Mouse (Mus musculus): ENCODE measurements around the gene Tmem52b.
A peak's percentile ranks its signal among the peaks of the same experiment; 100 is the strongest.

Gene Tmem52b

DNA sequence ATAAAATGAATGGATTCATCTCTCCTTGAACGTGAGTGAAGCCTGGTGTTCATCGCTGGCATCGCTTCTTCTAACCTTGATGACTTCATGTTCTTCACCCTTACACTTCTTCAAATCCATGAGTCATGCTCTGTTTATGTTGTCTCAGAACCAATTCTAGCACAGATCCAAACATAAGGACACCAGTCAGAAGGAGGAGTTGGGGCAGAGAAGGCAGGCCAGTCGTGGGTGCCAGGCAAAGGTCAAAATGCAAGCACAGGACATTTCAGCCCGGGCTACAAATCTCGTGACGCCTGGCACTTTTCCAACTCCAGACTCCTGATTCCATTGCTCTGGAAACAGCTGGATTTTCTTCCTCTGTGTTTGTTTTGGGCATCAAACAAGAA is 20.2 kb downstream of the Tmem52b start:
- DNase-seq: peak; percentile 83

DNA sequence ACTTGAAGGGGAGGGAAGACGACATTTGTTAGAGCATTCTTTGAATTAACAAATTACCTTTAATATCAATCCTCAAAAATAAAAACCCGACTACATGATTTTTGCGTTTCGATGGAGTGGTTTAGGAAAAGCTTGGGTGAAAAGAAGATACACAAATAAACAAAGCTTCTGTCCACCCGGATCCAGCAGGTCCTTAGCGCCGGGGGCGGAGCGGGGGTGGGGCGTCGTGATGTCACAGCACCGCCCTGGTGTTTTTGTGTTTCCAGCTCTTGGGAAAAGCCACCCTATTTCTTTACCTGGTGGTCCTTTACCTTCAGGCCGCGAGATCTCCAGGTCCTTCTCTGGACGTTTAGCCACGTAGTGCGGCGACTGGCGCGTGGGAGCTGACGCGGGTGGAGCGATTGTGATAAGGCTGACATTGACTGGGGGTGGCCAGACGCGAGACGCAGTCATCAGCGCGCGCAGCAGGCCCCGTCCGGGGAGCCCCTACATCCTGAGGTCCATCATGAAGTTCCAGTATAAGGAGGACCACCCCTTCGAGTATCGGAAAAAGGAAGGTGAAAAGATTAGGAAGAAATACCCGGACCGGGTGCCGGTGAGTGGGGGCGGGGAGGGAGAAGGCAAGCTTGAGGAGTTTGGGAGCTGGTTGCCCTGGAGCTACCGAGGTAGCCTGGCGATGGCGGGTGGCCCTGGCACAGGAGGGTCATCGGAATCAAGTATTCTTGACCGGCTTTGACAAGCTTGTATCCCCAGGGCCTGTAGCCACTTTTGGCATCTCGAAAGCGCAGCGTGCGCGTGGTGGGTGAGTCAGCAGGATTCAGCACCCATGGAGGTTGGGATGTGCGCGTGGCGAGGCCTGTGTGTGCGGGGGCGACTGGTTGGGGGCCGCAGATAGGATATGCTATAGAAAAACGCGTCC is 20.8 kb downstream of the Tmem52b start, which contains the start of gene Gabarapl1:
Gene Gabarapl1 (plus strand): TSS at position 219 of the 919 bp plus-strand sequence.
- peak; percentile 91 for DNase-seq

DNA sequence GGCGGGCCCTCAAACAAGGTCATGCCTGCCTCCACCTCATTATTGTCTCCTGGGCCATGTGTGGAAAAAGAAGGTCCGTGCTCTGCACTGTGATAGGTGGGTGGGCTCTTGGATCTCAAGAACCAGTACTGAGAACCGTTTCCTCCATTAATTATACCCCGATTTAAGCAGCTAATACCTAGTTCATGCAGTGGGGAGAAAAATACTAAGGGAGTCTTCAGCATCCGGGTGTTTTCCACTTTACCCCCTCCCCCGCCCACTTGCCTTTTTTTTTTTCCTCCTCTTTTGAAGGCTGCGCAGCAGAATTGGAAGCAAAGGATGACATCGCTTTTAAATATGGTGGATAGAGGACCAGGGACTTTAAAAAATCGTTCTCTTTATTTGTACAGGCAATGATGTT is 21.7 kb downstream of the Tmem52b start:
- no peak for DNase-seq

DNA sequence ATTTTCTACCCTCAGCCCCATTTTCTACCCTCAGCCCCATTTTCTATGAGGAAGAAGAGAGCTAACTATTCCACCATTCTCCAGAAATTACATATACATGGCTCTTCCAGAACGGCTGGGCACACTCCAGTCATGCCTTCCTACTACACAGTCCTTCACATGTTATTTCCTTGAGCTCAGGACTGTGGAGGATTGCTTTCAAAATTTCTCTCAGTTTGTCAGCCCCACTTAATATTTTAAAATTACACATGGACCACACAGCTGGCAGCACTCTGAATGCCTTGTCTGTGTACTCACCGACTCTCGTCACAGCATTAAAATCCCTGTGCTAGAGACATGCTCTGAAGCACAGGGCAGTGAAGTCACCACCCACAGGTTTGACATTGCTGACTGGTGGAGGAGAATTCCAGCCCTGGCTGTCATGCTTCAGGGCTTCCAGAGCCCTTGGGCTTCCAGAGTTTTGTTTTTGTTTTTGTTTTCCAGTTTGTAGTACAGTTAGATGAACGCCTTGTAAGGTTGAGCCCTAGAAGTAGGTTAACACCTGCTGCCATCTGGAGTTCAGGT is 22.4 kb downstream of the Tmem52b start:
- DNase-seq: no peak

DNA sequence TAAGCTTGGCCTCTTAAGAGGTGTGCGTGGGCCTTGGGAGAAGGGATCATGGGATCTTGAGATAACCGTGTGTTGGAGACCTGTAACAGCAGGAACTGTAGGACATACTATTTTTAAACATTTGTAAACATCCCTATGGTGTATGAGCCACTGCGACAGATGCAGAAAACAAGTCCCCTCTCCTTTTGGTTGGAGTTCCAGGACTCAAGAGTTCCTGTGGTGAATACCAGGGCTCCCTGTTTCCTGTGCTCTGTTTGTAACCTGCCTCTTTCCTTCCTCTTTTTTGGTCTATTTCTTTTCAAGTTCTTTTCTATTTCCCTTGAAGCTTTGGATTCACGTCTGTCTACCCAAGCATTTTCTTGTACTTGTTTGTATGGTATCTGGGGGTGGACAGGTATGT is 23.4 kb downstream of the Tmem52b start:
- no peak for DNase-seq

DNA sequence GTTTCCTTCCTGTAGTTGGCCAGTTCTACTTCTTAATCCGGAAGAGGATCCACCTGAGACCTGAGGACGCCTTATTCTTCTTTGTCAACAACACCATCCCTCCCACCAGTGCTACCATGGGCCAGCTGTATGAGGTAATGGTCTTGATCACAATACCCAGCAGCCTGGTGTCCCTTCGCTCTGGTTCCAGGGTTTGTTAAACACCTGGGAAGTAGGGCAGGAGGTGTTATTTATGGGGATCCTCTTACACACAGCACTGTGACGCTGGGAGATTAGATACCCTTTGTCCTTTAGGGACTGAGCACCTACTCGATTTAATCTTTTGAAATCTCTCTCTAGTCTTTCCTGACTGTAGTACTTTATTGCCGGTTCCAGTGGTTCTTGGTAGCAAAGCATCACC is 26.2 kb downstream of the Tmem52b start:
- no peak for DNase-seq

DNA sequence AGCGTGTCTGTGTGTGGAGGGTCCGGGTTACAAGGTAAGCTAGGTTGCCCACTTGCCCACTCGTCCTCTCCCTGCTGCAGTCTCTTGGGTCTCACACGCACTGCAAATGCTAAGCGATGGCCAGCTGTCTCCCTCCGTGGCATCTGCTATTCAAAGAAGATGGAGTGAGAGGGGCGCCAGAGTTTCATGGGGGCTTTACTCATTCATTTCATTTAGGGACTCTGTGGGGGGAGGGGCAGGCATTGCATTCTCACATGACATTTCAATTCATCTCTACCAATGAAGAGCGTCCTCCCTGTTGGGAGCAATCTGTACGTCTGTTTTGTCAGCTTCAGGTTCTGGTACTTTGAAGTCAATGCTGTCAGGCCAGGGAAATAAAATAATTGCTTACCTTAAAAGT is 29.6 kb downstream of the Tmem52b start:
- DNase-seq: no peak

DNA sequence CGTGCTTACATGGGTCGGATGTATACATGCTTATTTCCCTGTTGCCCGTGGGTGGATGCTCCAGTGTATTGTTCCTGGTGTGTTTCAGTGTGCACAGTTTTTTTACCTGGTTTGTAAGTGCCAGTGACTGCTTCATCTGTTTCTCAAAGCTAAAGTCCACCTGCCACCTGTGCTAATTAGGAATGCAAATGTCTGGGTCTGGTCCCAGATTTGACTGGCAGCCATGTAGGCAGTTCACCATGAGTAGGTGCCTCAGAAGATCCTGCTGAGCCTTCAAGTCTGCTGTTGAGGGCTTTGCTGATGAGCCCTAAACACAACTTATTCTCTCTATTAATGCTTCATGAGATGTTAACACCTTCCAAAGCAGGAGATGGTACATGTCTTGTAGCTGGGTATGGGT is 30.2 kb downstream of the Tmem52b start:
- no peak for DNase-seq

DNA sequence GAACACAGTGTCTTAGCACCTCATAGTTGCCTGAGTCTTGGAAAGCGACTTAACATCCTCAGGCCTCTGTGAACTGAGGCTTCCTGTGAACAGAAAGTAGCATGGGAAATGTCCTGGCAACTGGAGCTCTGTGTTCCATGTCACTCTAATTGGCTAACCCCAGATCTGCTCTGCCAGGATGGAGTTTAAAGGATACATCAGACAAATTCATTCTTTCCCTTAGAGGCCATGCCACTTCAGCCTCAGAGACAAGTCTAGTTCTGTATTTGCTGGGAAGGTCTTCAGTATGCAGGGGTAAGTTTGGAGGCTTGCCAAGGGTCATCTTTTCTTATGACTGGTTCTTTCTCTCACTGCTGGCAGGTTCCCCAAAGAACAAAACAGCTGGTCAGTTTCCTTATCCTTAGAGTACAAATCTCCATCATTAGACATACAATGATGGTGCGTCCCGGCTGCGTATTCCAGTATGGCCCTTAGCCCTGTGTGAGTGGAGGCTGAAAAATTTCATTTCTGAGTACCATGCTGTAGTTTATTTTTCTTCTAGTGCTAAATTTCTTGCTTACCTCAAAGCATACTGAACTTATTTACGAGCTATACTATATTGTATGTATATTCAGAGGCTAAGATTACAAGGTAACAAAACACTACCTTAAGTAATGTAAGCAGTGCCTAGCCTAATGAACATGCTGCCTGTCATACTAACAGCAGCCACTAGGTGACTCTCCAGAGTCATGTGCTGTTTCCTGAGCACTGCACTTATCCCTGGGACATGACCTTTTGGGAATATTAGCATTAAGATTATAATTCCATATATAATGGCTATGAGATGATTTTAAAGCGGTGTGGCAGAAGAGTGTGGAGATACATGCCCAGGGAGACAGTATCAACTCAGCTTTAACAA is 31.6 kb downstream of the Tmem52b start:
- peak; percentile 87 for DNase-seq

DNA sequence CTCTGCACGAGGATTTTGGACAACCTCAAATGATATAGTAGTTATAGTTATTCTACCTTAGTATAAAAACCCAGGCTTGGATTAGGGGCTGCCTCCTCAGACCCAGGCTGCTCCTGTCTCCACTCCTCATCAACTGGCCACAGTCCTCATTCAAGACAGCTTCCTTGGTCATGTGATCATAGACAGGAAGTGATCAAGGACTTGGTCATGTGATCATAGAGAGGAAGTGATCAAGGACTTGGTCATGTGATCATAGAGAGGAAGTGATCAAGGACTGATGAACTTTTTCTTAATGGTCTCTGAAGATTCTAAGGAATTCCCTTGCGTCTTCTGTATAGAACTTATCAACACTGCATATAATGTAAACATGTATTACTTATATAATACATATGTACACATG is 34.9 kb downstream of the Tmem52b start:
- DNase-seq: no peak

DNA sequence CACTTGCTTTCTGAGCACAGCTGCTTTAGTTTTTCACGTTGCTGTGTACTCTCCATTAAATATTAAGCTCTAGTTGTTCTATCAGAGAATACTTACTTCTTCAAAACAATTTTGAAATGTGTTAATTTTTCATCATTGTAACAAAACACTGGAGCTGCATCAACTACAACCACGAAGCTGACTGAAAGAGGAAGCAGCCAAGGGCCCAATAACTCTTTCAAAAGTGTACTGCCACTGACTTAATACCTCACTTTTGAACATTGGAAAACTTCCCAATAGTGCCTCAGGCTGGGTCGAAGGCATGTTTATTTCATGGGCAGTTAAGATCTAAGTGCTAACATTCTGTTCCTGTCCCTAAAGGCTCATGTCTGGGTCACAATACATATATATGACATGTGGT is 35.7 kb downstream of the Tmem52b start:
- DNase-seq: no peak

DNA sequence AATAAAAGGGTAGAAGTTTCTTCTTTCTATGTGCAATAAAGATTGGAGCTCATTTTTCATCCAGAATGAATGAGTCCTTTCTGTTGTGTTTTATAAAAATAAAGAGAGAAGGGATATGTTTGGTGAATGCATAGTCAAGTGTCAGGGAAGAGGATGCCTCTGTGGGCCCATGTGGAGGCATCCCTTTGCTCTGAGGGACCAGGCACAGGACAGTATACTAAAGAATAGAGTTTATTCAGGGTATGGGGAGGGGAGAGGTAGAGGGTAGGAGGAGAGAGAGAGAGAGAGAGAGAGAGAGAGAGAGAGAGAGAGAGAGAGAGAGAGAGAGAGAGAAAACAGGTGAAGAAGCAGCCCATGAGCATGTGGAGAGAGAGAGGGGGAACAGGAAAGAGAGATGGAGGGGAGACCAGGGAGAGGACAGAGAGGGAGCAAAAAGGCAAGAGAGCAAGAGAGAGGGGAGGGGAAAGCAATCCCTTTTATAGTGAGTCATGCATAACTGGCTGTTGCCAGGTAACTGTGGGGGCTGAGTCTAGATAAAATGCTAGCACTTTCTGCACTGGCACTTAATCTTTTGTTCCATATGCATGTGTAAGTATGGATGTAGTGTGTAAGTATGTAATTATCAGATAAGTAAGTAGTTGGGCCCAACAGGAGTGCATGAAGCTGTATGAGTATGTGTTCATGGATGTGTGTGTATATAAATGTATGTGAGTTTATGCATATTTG is 45.1 kb downstream of the Tmem52b start:
- DNase-seq: no peak

DNA sequence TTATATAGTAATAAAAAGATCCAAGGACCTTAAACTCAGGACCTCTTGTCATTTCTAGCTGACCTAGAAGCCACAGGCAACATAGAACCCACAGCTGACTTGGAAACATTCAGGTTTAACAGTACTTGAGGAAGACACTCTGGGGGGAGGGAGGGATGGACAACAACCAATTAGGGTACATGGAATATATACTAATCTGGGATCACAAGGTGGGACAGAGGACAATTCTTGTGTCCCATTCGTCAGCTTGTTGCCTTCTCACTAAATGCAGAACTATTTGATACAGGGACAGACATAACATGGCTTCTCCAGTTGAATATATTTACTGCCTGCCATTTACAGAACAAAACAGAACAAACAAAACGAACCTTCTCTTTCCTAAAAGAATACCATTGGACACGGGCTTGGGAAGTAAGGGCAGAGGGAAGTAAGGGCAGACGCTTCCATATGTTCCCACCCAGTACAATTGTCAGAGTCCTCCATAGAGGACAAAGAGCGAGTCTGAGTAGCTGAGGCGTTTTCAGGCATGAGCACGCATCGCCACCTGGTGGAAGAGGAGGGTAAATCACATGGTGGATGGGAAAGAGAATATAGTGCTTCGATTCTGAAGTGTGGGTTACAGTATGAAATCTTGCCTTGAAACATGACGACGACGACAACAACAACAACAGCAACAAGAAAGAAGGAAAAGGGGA is 46.7 kb downstream of the Tmem52b start:
- DNase-seq: peak; percentile 80

DNA sequence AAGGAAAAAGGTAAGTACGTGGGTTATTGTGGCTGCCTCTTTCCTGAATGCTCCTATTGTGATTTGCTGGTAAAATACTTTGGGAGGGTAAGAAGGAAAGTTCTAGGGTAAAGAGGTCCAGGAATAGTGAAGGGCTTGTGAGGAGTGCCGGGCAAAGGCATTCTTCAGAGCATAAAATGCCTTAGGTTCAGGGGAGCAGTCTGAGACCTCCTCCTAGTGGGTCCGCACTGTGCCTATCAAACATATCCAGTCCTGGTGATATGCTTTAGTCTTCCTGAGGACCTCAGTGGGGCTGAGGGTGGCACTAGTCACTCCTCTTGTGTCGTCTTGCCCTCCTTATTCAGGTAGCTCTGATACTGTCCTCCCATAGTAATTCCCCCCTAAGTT is 47.3 kb downstream of the Tmem52b start:
- DNase-seq: no peak

DNA sequence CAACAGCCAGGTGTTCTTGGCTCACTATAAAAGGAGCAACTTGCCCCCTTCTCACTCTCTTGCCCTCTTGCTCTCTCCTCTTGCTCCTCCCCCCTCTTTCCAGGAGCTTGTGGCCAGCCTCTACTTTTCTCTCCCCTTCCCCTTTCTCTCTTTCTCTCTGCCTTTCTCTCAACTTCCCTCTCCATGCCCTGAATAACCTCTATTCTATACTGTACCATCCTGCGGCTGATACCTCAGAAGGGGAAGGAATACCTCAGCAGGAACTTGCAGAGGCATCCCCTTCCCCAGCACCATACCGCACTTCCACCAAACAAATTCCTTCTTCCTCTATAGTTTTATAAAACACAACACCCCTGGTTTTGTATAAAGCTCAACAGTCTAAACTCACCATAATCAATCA is 52.9 kb downstream of the Tmem52b start:
- DNase-seq: no peak

All from lung, postnatal 36 days (tissue).